Mouse (Mus musculus): ENCODE measurements around the gene Sphk2. TPM values are rescaled to one million over a fixed set of nuclear protein-coding genes. Genes with fewer than 3 reads are reported as not detected.

Sphk2 gene
- polyA plus RNA-seq, 1 experiment from 2014 or later, result 35.4 TPM

DNA sequence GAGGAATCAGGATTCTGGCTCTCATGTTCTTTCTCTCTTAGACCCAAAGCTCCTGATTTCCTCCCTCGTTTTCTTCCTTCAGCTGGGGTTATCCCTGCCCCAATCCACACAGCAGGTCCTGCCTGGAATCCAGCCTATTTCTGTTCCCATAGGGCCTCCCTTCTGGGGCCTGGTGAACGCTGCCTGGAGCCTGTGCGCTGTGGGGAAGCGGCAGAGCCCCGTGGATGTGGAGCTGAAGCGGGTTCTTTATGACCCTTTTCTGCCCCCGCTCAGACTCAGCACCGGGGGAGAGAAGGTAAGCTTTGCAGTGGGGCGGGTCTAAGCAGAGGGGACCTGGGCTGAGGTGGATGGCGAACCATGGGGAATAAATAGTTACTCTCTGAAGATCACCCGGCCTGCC, 16.7 kb downstream of the Sphk2 start:
- Histone ChIP-seq H3K9ac (no peak overlapping the region), H3K4me1 (peaks cover 32% of the 10 kb centered on the region), H3K27ac (peak overlapping the region; percentile 69; the same call in 1 of the 2 replicates), H3K4me3 (replicated peaks) (peak overlapping the region; percentile 43), H3K27me3 (replicated peaks) (peaks cover 21% of the 10 kb centered on the region), H3K36me3 (no peaks in the 10 kb centered on the region), H3K9me3 (no peaks in the 10 kb centered on the region), H3K4me2 (peak overlapping the region; percentile 83)
- ATAC-seq (ENCODE audit: insufficient read depth, low FRiP score, low read depth), result no peak
- WGBS, result 33% methylated on average over 11 of the region's 11 CpGs

- WGBS, result under 1% methylated on average over 20 of the region's 20 CpGs
- Histone ChIP-seq H3K4me3 (replicated peaks) (peak overlapping the region; percentile 43), H3K27ac (no peak overlapping the region), H3K9me3 (no peaks in the 10 kb centered on the region), H3K4me1 (peaks cover 26% of the 10 kb centered on the region), H3K9ac (peak overlapping the region; percentile 9; the same call in 1 of the 2 replicates), H3K27me3 (replicated peaks) (peaks cover 21% of the 10 kb centered on the region), H3K4me2 (peak overlapping the region; percentile 83), H3K36me3 (no peaks in the 10 kb centered on the region)
- ATAC-seq (ENCODE audit: insufficient read depth, low FRiP score, low read depth), result no peak
These were observed 17.3 kb downstream of the Sphk2 start for GRCm38 (mm10) chr7:45700301-45701015.

DNA sequence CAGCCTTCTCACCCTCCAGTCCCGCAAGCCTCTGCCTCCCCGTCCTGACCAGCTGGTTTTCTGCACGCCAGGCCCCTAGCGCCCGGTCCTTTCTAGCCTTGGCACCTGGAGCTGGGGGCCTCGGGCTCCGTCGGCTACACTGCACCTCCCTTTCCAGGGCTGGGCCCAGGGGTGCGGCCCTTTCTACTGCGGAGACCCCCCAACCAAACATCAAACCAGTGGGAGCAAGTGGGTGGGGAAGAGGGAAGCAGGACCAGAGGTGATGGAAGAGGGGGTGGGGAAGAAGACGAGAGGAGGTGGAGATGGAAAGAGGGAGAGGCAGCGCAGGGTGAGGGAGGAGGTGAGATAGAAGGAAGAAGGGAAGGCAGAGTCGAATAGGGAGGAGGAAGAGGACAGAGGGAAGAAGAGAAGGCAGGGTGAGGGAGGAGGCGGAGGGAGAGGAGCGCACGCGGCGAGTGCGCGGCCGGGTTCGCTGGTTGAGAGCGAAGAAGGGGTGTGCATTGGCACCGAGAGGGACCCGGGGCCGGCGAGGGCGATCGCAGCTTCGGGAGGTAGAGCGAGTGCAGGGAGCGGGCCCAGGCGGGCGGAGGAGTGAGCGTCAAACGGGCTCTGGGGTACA, 18.2 kb downstream of the Sphk2 start, which contains the start of gene Car11:
Car11 (plus strand) TSS at position 321 of the 619 bp plus-strand sequence.
- Histone ChIP-seq H3K27me3 (replicated peaks) (peaks cover 21% of the 10 kb centered on the region), H3K4me2 (peak within 1 kb of the TSS; percentile 83), H3K9ac (peak within 1 kb of the TSS; percentile 9; the same call in 1 of the 2 replicates), H3K9me3 (no peaks in the 10 kb centered on the region), H3K27ac (no peak within 1 kb of the TSS), H3K4me3 (replicated peaks) (peak within 1 kb of the TSS; percentile 43), H3K4me1 (peaks cover 22% of the 10 kb centered on the region), H3K36me3 (no peaks in the 10 kb centered on the region)
- no peak for ATAC-seq (ENCODE audit: insufficient read depth, low FRiP score, low read depth)
- WGBS, result 2% methylated on average over 36 of the region's 36 CpGs

- Histone ChIP-seq H3K4me1 (peaks cover 13% of the 10 kb centered on the region), H3K27me3 (replicated peaks) (peaks cover 21% of the 10 kb centered on the region), H3K4me3 (replicated peaks) (no peak overlapping the region), H3K27ac (no peak overlapping the region), H3K36me3 (no peaks in the 10 kb centered on the region), H3K4me2 (no peak overlapping the region), H3K9ac (no peak overlapping the region), H3K9me3 (no peaks in the 10 kb centered on the region)
- WGBS, result 77% methylated on average over 7 of the region's 7 CpGs
- ATAC-seq (ENCODE audit: insufficient read depth, low FRiP score, low read depth), result no peak
These were observed 19.9 kb downstream of the Sphk2 start for GRCm38 (mm10) chr7:45697894-45698293.

DNA sequence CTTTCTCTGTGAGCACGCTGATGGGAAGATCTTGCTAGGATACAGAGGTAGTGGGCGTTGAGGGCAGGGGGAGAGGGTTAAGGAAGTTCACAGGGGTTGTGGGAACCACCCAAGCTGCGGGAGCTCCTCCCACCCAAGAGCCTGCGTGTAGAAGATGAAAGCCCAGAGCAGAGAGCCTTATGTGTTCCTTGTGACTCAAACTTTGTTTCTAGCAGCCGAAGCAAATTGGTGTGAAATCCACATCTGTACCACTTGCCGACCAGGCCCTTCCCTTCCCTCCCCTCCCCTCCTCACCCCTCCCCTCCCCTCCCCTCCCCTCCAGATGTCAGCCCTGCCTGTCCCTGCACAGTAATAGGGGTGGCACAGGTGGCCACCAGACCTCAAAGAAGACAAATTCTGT, 22.7 kb downstream of the Sphk2 start:
- Histone ChIP-seq H3K9me3 (no peaks in the 10 kb centered on the region), H3K4me3 (replicated peaks) (no peak overlapping the region), H3K27me3 (replicated peaks) (peaks cover 18% of the 10 kb centered on the region), H3K9ac (no peak overlapping the region), H3K27ac (no peak overlapping the region), H3K4me2 (no peak overlapping the region), H3K36me3 (no peaks in the 10 kb centered on the region), H3K4me1 (peaks cover 8% of the 10 kb centered on the region; the same call in 1 of the 2 replicates)
- no peak for ATAC-seq (ENCODE audit: insufficient read depth, low FRiP score, low read depth)
- WGBS, result 13% methylated on average over 6 of the region's 6 CpGs

GRCm38 (mm10) chr7:45693921-45694591, 23.7 kb downstream of the Sphk2 start, which contains the start of gene Sec1:
Gene Sec1 (minus strand): TSS chr7:45694402.
- Histone ChIP-seq H3K4me2 (no peak within 1 kb of the TSS), H3K27ac (no peak within 1 kb of the TSS), H3K27me3 (replicated peaks) (peaks cover 8% of the 10 kb centered on the region; the same call in 1 of the 2 replicates), H3K36me3 (no peaks in the 10 kb centered on the region), H3K9ac (no peak within 1 kb of the TSS), H3K4me3 (replicated peaks) (no peak within 1 kb of the TSS), H3K4me1 (no peaks in the 10 kb centered on the region), H3K9me3 (no peaks in the 10 kb centered on the region)
- WGBS, result 90% methylated on average over 50 of the region's 50 CpGs
- no peak for ATAC-seq (ENCODE audit: insufficient read depth, low FRiP score, low read depth)

DNA sequence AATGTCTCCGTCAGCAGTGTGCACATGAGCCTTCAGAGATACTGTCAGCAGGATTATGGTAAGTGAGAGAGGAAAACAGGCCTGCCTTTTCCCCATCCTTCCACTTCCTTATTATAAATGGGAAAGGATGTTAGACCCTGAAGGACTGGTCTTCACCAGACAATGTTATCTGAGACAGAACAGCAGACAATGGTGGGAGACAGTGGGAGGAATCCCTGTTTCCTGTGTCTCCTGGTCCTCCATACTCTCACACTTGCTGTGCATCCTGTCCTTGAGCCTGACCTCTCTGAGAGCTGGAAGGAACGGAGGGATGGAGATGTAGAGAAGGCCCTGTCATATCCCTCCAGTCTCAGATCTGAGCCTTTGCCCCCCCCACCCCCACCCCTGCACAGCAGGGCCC, 25.4 kb downstream of the Sphk2 start:
- no peaks in the 10 kb centered on the region for H3K27me3 ChIP-seq (replicated peaks)
- no peak for ATAC-seq (ENCODE audit: insufficient read depth, low FRiP score, low read depth)

DNA sequence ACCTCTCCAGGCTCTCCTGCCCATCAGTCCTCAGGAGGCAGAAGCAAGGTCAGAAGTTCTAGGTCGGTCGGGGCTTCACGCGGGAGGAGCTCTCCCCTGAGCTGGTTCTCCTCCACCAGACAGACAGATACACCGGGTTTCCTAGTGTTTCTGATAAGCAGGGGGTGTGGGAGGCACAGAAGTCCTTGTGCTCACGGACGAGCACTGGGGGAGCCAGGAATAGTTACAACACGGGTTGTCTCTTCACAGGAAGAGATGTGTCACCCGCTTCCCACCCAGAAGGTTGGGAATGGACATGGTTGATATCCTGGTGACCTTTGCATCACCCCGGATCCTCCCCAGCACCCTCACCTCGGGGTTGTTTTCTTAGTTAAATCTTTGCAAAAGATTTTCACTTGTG, 28.0 kb downstream of the Sphk2 start:
- peaks cover 17% of the 10 kb centered on the region for H3K4me1 ChIP-seq
- 63% methylated on average over 11 of the region's 11 CpGs for WGBS
- no peak for ATAC-seq (ENCODE audit: insufficient read depth, low FRiP score, low read depth)

More for the DNA sequence above, 25.4 kb downstream of the Sphk2 start:
- no peak overlapping the region for H3K4me2 ChIP-seq
- H3K4me3 ChIP-seq (replicated peaks), result no peak overlapping the region
- no peaks in the 10 kb centered on the region for H3K9me3 ChIP-seq
- H3K9ac ChIP-seq, result no peak overlapping the region
- no peaks in the 10 kb centered on the region for H3K36me3 ChIP-seq
- WGBS, result 83% methylated on average over 2 of the region's 2 CpGs
- H3K4me1 ChIP-seq, result no peaks in the 10 kb centered on the region
- H3K27ac ChIP-seq, result no peak overlapping the region

DNA sequence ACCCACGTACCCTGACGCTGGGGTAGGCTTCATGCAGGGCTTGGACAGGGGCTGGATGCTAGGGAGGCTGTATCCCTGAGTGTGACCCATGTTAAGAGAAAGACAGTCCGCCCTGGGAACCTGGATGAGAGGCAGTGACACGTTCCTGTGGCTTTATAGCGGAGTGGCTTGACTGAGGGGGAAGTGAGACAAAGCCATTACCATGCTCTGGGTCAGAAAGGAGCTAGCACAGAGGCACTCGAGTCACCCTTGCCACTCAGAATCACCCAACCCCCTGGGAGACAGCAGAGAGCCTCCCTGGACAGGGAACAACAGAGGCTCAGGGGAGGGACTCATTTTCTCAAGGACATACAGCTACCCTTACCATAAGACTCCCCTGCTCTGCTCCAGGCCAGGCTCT, 28.7 kb downstream of the Sphk2 start:
- Histone ChIP-seq H3K4me3 (replicated peaks) (no peak overlapping the region), H3K4me2 (no peak overlapping the region), H3K9ac (no peak overlapping the region), H3K27me3 (replicated peaks) (no peaks in the 10 kb centered on the region), H3K4me1 (peaks cover 21% of the 10 kb centered on the region), H3K27ac (no peak overlapping the region), H3K36me3 (no peaks in the 10 kb centered on the region), H3K9me3 (no peaks in the 10 kb centered on the region)
- WGBS, result 68% methylated on average over 6 of the region's 6 CpGs
- no peak for ATAC-seq (ENCODE audit: insufficient read depth, low FRiP score, low read depth)

More for the DNA sequence above, 28.0 kb downstream of the Sphk2 start:
- H3K4me3 ChIP-seq (replicated peaks), result no peak overlapping the region
- H3K4me2 ChIP-seq, result no peak overlapping the region
- H3K27ac ChIP-seq, result no peak overlapping the region
- H3K9ac ChIP-seq, result no peak overlapping the region
- H3K27me3 ChIP-seq (replicated peaks), result no peaks in the 10 kb centered on the region
- H3K9me3 ChIP-seq, result no peaks in the 10 kb centered on the region
- H3K36me3 ChIP-seq, result no peaks in the 10 kb centered on the region

- Histone ChIP-seq H3K4me2 (no peak overlapping the region), H3K4me3 (replicated peaks) (no peak overlapping the region), H3K9ac (no peak overlapping the region), H3K27ac (no peak overlapping the region), H3K4me1 (peaks cover 29% of the 10 kb centered on the region), H3K9me3 (no peaks in the 10 kb centered on the region), H3K36me3 (no peaks in the 10 kb centered on the region), H3K27me3 (replicated peaks) (no peaks in the 10 kb centered on the region)
- 64% methylated on average over 3 of the region's 3 CpGs for WGBS
- ATAC-seq (ENCODE audit: insufficient read depth, low FRiP score, low read depth), result no peak
These were observed 31.0 kb downstream of the Sphk2 start for GRCm38 (mm10) chr7:45686841-45687240.

DNA sequence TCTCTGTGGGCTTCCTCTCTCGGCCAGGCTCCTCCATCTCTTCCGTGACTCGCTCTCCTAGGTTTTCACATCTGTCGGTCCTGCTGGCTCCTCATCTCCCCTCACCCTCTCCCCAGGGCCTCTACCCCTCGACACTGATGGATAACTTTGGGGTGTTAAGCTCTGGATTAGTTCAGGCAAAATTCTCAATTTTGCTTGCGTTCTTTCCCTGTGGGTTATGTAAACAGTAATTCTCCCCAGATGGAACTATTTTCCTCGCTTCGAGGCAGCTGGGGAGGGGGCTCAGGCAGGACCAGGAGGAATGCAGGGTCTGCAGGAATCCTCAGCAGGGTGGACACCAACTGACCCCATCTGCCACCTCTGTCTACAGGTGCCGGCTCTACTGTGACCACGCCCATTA, 32.0 kb downstream of the Sphk2 start:
- 30% methylated on average over 10 of the region's 10 CpGs for WGBS
- Histone ChIP-seq H3K4me3 (replicated peaks) (no peak overlapping the region), H3K36me3 (no peaks in the 10 kb centered on the region), H3K27ac (no peak overlapping the region), H3K9ac (no peak overlapping the region), H3K4me2 (peak overlapping the region; percentile 14; the same call in 1 of the 2 replicates), H3K4me1 (peaks cover 31% of the 10 kb centered on the region), H3K27me3 (replicated peaks) (no peaks in the 10 kb centered on the region), H3K9me3 (no peaks in the 10 kb centered on the region)
- ATAC-seq (ENCODE audit: insufficient read depth, low FRiP score, low read depth), result no peak

Measured in stomach, embryonic 15.5 days (tissue).